Mouse (Mus musculus) cerebellum, adult 9-11 months (tissue): ENCODE results near the gene Aco2.

Experiments used
- DNase-seq: peaks from one replicate; pipeline ENCODE4 v3.0.0; 2022

The Aco2 gene

DNA sequence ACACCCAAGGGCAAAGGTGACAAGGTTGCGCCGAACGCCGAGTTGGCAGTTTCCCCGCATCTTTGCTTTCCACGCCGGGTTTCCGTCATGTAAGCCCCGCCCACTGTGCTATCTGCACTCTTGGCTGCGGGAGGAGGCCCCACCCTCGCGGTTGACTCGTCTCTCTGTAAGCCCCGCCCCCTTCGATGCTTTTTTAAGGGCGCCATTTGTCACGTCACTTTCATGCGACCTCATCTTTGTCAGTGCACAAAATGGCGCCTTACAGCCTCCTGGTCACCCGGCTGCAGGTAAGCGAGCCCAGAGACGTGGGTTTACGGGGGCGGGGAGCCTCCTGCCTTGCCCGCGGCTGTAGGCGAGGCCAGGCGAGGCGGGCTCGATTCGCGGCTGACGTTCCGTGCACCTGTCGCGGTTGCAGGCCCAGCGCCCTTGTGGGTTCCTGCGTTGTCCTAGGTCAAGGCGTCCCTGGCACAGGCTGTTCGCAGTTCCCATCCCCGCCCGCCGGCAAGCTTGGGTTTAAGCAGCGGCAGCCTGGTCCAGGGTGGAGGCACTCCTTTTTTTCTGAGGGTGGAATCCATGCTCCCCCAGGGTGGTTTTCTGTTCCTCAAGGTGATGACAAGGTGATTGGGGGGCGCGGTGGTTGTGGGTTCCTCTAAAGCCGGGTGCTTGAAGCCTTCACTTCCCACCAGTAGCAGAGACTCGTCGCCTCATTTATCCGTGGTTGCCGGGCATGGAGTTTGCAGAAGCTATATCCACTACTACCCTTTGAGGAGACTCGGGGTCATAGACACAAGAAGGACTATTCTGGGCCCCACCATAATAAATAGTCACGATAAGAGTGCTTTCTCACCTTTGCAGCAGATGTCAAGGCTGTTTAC lies at the start of gene Aco2:
Aco2 (plus strand) TSS at position 48 of the 875 bp plus-strand sequence.
- peak; percentile 99 for DNase-seq

GRCm38 (mm10) chr15:81822631-81823030 lies 49.5 kb upstream of the Aco2 start:
- DNase-seq = no peak

DNA sequence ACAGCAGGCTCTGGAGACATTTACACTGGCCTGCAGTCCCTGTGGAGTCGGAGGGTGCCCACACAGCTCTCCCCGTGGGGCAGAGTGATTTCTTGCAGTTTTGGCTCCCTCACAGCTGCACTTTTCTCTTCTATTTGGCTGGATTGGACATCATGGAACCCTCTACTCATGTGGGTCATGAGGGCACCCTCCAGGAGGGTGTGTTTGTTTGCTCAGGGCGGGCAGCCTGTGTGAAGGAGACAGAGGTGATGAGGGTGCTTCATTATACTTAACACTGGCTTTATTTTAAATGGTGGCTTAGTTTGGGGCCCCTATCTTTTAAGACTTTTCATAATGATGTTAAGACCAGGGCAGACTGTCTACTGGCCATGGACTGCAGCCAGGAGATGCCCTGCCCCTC lies 47.3 kb upstream of the Aco2 start:
- no peak for DNase-seq

GRCm38 (mm10) chr15:81828426-81829207 lies 43.5 kb upstream of the Aco2 start:
- DNase-seq = peak; percentile 25

GRCm38 (mm10) chr15:81829208-81829580 lies 42.9 kb upstream of the Aco2 start:
- DNase-seq = peak; percentile 20

GRCm38 (mm10) chr15:81830530-81830929 lies 41.6 kb upstream of the Aco2 start:
- DNase-seq = peak; percentile 24

- DNase-seq = peak; percentile 93
These were observed 40.8 kb upstream of the Aco2 start for GRCm38 (mm10) chr15:81831136-81831825.

- DNase-seq = peak; percentile 65
These were observed 39.9 kb upstream of the Aco2 start for GRCm38 (mm10) chr15:81832219-81832618.

DNA sequence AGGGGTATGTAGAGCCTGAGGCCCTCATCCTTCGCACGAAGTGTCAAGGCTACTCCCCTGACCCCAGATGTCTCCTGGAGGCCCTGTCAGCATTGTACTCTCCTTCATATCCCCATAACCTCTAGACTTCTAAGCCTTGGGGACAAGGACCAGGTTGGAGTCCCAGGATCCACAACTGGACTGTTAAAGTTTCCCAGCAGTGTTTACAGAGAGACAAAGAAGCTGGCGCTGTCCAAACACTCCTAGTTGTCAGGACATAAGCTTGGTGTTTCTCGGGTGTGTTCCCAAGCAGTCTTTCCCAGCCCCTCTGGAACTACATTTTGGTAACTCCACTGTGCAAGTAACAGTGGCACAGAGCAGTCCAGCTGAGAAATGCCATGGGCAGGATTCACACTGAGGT lies 38.6 kb upstream of the Aco2 start:
- peak; percentile 24 for DNase-seq

- DNase-seq = peak; percentile 70
These were observed 37.8 kb upstream of the Aco2 start for GRCm38 (mm10) chr15:81834171-81834841.

GRCm38 (mm10) chr15:81835007-81835880 lies 36.9 kb upstream of the Aco2 start:
- peak; percentile 55 for DNase-seq

DNA sequence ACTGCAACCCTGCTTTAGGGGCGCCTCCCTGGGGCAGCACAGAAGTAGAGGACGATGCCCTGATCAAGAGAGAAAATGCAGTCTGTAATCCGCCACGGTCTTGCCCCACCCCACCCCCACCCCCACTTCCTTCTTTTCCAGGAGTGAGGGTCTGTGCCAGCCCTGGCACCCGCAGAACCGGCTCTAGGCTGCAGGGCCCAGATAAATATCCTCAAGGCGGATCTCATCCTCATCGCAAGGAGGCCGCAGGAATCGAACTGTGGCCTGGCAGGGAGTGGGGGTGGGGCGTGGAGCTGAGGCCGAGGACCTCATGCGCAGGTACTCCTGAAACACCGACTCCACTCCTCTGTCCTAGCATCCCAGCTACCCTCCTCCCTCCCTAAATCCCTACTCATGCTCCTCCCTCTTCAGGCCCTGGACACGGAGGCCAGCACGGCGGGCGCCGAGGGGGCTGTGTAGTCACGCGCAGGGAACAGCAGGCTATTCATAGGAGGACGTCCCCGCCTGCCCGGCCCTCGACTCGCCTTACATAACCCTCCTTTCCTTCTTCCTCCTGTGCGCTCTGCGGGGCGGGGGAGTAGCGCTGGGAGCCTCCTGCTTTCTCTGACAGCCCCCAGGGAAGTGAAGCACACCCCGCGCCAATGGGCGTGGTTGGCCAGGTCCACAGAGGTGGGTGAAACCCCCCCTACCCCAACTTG lies 35.8 kb upstream of the Aco2 start:
- peak; percentile 96 for DNase-seq

DNA sequence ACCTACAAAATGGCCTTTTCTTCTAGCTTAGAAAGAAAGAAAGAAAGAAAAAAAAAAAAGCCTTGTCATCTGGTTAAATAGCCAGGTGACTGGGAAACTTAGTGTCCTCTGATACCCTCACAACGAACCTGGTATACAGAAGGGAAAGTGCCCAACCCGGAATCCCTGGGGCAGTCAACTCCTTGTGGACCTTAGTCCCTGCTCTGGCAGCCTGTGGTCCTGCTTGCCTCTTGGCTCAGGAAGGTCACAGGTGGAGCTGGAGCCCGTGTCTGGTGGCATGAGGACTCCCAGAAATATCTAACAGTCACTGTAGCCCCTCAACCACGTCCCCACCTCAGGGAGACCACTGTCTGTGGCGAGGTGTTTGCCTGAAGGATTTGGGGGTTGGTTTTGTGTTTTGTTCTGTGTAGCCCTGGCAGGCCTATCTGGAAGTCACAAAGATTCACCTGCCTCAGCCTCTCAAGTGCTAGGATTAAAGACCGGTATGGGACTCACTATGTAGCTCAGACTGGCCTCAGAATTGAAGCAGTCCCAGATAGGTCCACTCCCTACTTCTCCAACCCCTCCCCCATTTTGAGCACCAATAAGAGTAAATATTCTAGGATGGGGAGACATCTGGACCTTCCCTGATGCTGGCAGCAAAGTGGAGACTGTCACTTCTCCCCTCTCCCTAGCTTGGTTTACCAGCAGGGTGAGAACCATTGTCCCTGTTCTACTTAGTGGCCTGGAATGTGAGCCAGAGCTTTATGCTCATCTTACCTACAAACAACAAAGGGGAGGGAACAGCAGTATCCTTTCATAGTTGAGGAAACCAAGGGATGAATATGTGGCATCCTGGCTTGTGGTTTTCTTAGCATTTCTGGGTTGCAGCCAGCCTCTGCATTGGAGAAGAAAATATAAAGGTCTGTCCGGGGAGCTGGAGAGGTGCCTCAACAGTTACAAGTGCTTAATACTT lies 34.9 kb upstream of the Aco2 start:
- DNase-seq = peak; percentile 70

- DNase-seq = peak; percentile 69
These were observed 33.4 kb upstream of the Aco2 start for GRCm38 (mm10) chr15:81838554-81839235.

- peak; percentile 99 for DNase-seq
These were observed 32.5 kb upstream of the Aco2 start for GRCm38 (mm10) chr15:81839634-81840033.

DNA sequence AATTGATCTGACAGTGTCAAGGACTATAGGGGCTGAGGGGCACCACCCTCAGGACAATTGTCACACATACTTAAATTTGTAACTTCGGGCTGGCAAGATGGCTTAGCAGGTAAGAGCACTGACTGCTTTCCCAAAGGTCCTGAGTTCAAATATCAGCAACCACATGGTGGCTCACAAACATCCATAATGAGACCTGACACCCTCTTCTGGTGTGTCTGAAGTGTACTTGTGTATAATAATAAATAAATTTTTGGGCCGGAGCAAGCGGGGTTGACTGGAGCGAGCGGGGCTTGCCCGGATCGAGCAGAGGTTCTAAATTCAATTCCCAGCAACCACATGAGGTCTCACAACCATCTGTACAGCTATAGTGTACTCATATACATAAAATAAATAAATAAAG lies 31.8 kb upstream of the Aco2 start:
- peak; percentile 62 for DNase-seq

GRCm38 (mm10) chr15:81842275-81842674 lies 29.8 kb upstream of the Aco2 start:
- no peak for DNase-seq

DNA sequence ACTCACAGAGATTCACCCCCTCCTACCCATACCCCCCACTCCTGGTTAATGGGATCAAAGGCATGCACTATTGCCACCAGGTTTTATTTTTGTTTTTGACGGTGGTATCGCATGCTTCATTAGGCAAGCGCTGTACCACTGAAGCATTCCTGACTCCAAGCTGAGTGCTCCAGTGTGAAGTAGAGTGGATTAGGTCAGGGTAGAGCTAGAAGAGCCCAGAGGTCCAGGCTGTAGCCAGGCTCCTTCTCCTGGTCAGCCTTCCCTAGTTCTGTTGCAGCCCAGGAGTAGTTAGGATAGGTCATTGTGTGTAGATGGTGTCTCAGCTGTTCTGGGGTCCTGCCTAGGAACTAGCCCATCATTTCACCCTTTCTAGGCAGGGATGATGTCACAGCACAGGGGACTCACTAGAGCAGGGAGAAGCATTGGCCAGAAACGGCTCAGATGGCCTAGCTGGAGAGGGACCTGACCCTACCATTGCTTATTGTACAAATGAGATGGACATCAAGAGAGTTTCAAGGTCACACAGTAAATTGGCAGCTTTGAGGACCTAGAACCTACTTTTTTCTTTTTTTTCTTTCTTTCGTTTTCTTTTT lies 27.0 kb upstream of the Aco2 start:
- no peak for DNase-seq

- peak; percentile 50 for DNase-seq
These were observed 26.4 kb upstream of the Aco2 start for GRCm38 (mm10) chr15:81845724-81846123.
